Mouse (Mus musculus) left cerebral cortex, postnatal 14 days (tissue): ENCODE data around the gene Gm20661. TPM values are rescaled to one million over a fixed set of nuclear protein-coding genes. Genes with fewer than 3 reads are reported as not detected.

Experiments used
- DNase-seq, 2 experiments: peaks; one replicate each; pipeline ENCODE4 v3.0.0; 2021 to 2022; ENCODE audit warnings: low spot score in 2 of 2, mixed read lengths in 1 of 2
- intact Hi-C: fragments of 180-260 bp; cut with DNase I; formaldehyde crosslinking; loops from one replicate; pipeline ENCODE4 v1.15.1; 2025
- total RNA-seq, 2 experiments: library from RNA; stranded (reverse); gene quantifications; 2 replicates each; pipeline ENCODE4 v1.2.3; 2021

Gm20661 gene
- total RNA-seq, 2 experiments from 2014 or later, result 0.79 TPM; not detected in 1

DNA sequence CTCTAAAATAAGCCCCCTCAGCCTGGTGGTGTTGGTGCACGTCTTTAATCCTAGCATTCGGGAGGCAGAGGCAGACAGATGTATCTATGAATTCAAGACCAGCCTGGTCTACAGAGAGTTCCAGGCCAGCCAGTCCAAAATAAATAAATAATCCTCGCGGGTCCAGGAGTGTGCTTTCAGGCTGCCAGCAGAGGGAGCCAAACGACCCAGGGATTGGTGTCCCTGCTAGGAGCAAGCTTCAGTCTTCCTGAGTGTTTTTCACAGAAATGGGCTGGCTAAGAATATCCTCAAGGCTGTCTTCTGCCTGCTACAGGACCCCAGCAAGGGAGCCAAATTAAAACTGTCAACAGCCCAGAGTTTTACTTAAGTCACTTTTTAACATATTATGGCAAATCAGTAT lies 19.2 kb upstream of the Gm20661 start:
- intact Hi-C loops, result loop anchor here (2.0 to 5.0 kb wide), 2 partner anchors 59 to 84 kb away; partner anchors contain the start of gene Gmppb
- peak; percentile 75 to 88 for DNase-seq

DNA sequence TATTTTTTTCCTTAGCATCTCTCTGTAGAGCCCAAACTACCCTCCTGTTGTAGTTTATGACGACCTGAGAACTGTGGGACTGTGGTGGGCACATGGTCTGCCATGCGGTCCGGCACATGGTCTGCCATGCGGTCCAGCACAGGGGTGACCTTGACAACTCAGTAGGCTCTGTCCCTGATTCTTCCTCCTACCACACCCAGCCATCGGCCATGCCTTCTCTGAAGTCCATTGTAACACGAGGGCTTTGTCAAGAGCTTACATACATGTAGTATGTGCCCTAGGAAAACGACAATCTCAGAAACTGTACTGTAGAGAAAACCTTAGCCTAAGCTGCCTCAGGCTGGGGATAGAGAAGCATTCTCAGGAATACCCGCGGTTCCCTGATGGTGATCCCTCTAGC lies 18.2 kb upstream of the Gm20661 start:
- intact Hi-C loops, result loop anchor here (5.0 kb wide), 1 partner anchor 83 kb away; the partner anchor contains the start of gene Gmppb
- no peak for DNase-seq

DNA sequence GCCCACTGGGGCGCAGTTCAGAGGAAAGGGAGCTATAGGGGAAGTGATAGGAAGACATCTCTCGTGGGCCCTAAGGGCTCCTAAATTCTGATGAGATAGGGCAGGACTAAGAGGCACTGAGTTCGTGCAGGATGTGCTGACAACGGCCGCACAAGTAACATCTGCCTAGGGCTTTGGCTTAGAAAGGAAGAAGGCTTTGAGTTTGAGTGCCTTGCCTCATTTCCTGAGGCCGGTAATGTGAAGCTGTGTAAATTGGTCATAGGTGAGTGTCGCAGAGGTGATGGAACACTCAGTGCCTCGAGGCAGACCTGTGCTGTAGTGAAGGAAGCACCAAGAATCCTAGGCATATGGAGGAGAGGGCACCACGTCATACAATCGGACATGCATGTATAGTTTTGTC lies 16.2 kb upstream of the Gm20661 start:
- intact Hi-C loops, result no loop called here
- no peak for DNase-seq

DNA sequence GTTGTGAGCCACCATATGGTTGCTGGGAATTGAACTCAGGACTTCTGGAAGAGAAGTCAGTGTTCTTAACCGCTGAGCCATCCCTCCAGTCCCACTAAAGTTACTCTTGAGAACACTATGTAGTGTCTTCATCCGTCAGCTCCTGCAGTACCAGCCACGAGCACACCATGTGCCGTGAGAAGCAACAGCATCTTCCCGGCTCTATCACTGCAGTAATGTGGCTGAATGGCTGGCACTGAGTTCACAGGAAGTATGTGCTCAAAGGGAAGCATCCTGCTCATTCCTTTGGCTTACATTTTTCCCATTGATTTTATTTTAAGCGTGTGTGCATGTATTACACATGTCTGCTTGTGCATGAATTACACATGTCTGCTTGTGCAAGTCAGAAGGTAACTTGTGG lies 15.4 kb upstream of the Gm20661 start:
- intact Hi-C loops, result no loop called here
- DNase-seq, result no peak

DNA sequence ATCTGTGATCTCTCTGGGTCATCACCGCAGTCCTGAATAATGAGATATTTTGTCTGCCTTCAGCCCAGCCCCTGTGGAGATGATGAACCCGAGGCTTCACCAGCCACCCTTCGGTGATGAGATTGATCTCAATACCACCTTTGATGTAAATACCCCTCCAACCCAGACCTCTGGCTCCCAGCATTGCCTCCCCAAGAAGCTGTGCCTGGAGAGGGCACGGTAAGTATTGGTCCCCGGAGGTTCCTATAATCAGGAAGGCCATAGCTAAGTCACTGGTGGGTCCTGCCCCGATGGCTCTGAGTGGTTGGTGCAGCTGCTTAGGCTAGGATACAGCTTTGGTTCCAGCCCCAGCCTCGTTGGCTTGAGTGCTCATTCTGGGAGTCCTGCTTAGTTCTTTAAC lies 14.3 kb upstream of the Gm20661 start:
- intact Hi-C loops, result no loop called here
- no peak for DNase-seq

DNA sequence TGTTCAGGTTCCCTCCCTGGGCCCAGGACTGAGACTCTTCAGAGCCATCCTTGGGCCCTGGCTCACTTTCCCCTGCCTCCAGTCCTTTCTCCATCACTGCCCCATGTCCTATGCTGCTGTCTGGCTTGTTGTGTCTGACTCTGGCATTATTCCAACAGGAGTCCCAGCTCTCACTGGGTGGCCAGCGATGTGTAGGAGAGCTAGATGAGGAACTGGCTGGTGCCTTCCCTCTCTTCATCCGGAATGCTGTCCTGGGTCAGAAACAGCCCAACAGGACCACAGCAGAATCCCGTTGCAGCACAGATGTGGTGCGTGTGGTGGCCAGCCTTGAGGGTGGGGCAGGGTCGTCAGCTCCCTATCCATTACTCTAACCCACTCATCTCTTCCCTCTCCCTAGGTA lies 12.5 kb upstream of the Gm20661 start:
- DNase-seq, result no peak
- intact Hi-C loops, result no loop called here

DNA sequence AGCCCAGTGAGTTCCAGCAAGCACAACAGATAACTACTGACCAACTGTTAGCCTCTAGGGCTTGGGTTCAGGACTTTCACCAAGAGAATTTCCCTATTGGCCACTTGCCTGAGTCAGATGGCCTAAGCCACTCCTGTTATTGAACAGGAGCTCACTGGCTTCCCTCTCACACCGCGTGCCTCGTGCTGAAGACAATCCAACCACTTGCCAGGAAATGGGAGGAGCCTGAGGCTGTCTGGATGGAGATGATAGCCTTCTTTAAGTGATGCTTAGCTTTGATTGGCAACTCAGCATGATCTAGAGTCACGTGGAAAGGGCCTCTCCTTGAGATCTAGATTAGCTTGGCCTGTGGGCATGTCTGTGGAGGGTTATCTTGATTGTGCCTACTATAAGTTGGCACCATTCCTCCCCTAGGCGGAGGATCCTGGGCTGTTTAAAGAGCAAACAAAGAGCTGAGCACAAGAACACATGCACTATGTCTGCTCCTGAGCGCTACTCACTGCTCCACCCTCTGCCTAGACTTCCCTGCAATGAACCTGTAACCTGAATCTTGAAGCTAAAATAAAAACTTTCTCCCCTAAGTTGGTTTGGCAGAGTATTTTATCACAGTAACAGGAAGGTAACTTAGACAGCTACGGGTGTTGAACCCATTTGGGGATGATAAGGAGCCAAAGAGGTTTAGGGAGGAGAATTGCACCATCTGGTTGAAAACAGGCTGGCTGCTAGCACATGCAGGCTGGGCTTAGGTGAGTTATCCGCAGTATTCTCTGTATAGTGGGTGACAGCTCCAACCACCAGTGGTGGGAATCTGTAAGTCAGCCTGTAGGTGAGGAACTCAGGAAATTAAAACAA lies 10.9 kb upstream of the Gm20661 start:
- no peak for DNase-seq
- intact Hi-C loops, result no loop called here

DNA sequence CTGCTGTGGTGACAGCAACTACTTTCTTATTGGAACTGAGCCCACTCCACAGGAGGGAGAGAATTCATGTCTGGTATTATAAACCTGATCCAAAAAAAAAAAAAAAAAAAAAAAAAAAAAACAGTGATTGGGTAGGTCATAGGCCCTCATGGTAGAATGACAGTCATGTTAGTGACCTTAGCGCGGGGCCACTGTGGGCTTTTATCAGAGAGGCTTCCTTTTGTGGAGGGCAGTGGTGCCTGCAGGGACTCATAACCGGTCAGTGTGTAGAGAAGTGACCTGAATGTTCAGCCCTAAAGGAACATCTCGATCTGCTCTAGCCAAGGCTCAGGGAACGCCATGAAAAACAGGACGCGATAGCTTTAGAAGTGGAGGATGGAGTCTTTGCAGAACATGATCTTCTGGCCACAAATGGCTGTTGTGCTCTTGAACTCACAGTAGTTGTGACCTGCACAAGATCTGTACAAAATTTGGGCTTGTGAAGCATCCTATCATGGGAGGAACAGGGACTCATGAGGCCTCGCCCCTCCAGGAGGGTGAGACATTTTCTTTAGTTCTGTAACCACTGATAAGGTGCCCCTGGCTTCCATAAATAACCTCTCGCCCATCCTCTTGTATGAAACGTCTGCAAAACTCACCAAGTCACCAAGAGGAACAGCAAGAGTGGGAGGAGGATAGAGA lies 8.2 kb upstream of the Gm20661 start:
- intact Hi-C loops, result no loop called here
- DNase-seq, result no peak

DNA sequence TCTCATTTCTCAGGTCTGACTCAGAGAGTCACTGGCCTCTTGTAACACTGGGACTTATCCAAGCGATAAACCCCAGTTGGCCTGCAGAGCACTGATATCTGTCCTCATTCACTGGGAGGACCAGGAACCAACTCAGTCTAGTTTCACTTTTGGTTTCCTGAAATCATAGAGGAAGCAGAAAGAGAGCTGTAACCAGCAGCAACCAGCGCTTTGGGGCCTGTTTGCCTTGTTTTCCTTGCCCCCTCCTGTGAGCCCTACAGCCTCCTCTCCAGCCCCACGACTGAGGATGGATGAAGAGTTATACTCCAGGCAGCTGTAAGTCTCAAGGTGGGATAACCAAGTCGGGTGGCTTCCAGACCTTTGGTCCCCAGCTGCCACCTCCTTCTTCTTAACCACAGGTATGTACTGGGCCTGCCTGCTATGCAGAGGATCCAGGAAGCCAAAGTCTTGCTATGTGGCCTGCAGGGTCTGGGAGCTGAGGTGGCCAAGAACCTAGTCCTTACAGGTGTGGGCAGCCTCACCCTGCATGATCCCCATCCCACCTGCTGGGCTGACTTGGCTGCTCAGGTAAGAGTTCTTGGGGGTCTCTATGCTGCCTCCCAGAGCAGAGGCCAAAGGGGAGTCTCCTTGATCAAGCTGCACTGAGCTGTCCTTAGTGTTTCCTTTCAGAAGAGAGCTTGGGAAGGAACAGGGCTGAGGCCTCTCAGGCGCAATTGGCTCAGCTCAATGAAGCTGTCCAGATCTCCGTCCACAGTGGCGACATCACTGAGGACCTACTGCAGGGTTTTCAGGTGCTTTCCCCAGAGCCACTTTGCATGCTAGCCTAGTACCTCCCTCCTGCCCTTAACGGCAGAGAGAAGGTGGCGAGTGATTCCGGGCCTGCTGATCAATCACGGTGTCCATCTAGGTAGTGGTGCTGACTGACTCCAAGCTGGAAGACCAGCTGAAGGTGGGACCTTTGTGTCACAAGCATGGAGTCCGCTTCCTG lies 7.2 kb upstream of the Gm20661 start, which contains the start of gene Uba7:
TSS of gene Uba7 (plus strand) at position 107 of the 988 bp plus-strand sequence.
- DNase-seq, result no peak
- intact Hi-C loops, result no loop called here

DNA sequence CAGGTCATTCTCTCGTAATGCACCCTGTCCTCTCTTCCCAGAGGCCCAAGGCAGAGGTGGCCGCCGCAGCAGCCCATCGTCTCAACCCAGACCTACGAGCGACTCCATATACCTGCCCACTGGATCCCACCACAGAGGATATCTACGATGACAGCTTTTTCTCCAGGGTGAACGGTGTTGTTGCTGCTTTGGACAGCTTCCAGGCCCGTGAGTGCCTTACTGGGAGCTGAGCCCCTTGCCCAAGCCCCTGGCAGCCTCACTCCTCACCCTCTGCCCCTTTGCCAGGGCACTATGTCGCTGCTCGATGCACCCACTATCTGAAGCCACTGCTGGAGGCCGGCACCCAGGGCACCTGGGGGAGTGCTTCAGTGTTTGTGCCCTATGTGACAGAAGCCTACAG lies 4.0 kb upstream of the Gm20661 start:
- DNase-seq, result no peak
- intact Hi-C loops, result no loop called here

DNA sequence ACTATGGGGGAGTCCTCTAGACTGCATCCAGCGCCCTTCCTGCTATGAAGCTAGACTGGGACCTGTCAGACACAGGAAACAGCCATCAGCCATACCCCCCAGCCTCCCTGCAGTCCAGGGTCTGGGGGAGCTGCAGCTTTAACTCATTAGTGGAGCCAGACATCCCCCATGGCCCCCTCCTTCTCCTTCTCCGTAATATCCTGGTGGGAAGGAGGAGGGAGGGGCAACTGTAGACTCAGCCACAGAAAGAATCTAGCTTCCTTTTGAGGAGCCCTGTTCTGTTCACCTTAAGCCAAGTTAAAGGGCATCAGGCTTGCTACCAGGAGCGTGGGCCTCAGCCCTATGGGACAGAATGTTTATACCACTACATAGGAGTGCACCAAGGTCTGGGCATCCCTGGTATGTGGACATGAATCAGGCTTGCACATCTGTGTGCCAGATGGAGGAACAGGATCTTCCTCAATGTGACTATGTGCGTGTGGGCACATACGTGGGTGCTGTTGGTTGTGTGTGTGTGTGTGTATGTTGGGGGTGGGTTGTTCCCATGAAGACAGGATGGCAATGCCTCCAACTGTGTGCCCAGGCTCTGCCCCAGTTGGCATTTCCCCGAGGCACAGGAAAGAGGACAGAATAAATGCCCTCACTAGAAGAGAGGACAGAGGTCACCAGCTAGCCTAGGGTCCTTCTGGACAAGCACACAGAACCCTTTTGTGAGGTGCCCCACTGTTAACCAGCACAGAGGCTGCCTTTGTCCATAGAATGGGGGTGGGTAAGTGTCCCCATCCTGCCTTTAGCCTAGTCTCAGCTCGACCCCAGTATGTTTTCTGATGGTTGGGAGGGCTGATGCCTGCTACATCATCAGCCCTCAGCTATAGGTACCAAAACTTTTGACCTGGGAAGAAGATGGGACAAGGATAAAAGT lies 913 bp upstream of the Gm20661 start:
- intact Hi-C loops, result no loop called here
- peak; percentile 44 to 64 for DNase-seq

DNA sequence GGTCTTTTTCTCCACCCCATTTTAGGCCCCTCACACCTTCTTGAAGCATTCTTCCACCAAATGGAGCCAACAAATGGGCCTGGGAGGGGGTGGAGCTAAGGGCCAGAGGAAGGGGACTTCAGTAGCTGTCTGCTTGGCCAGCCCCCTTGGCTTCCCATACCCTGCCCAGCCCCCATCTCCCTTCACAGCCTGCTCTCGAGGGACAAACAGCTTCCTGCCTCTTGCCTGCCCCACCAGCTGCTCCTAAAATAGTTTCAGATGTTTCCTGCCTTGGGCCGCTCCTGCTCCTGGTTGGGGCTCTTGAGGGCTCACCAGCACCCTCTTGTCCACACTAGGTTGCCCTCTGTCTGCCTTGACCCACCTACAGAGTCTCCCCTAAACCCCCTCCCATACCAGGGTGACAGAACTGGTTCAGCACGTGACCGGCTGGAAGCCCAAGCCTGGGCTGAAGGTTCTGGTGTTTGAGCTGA lies 598 bp downstream of the Gm20661 start:
- DNase-seq, result peak; percentile 53 to 75
- intact Hi-C loops, result no loop called here

DNA sequence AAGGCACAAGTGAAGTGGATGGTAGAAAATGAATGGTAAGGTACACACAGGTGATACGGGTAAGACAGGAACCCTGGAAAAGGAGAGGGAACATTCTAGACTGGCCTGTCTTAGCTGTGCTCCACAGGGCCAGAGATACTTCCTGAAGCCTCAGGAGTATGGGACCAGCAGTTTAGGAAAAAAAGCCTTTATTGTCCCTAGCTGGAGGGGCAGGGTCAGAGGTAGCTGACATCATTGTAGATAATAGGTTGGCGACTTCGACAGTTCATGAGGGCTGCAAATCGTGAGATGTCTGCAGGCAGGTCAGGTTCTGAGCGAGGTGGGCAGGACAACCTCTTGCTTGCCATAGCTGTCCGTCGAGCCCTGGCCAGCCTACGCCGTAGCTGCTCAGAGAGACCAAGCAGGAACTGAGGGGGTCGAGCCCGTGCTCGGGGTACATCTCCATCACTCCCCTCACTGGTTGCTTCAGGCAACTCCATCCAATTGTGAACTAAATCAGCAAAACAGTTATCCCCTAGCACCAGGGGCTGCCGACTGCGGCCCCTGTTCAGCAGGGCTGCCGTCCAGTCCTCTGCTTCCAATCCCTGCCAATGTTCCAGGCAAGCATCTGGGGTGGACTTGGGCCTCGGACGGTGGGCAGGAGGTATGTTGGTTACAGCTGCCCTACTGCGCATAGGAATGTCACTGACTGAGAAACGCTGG lies 1.3 kb downstream of the Gm20661 start:
- DNase-seq, result no peak
- intact Hi-C loops, result no loop called here

DNA sequence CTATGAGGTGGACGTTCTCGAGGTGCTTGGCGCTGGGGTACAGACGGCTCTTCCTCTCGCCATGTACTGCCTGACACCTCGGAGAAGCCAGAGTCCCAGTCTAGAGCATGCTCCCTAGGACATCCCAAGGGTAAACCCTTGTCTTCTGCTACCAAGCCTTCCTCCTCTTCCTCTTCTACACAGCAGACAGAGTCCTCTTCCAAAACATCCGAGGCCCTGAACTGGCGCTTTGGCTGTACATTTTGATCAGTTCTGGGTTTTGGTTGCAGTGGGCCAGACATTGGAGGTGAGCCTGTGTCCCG lies 1.8 kb downstream of the Gm20661 start:
- intact Hi-C loops, result no loop called here
- DNase-seq, result no peak

DNA sequence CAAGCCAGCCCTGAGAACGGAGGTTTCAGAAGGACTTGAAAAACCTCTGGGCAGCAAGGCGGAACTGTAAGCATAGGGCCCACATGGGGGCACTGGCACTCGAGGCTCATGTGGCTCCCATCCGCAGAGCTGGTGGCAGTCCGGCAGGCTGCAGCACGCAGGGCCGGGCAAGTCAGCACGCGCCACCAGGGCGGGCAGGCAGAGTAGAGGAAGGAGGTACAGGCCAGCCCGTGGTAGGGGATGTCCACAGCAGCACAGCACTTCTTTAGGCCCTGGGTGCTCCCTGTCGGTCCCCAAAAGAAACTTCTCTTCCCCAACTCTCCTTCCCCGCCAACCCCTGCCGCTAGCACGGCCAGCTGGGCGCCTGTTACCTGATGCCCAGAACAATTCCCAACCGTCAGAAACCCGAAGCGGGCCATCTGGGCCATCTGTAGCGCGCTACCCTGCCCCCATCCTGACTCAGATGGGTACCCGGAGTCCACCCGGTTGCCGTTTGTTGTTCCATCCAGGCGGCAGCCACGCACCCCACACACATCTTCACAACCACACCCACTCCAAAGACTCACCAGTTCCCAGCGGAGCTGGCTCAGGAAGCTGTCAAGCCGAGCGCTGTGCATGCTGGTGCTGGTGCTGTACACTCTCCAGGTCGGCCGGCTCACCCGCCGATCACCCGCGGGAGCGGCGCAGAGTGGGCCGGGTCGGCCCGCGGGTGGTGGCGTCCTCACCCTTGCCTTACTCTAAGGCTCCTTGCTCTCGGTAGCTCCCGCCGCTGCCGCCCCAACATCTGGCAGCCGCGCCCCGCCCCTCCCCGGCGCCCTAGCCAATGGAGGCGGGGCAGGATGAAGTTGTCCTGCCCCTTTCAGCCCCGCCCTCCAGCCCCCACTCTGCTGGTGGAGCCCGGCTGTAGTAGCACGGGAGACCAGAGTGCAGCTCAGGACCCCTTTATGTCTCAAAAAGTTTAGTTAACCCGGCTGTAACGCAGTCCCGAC lies 2.6 kb downstream of the Gm20661 start, which contains the start of gene Inka1:
TSS of gene Inka1 (minus strand) at position 749 of the 989 bp plus-strand sequence.
- intact Hi-C loops, result no loop called here
- peak; percentile 75 to 81 for DNase-seq

DNA sequence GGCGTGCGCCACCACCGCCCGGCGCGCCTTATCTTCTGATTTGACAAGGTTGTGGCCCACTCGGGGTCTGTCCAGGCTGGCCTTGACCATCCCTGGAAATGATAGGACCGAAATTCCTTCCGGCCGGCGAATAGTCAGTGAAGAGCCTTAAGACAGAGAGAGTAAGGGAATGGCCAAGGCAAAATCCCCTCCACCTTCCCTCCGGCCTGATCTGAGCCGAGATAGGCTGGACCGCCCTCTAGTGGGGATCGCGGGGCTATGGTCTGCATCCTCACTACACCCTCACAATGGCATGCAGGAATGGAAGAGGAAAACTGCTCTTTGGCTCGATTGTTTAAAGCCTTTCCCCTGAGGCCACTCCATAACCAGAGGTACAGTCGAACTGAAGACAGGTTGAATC lies 3.5 kb downstream of the Gm20661 start:
- intact Hi-C loops, result no loop called here
- peak; percentile 71 to 78 for DNase-seq

DNA sequence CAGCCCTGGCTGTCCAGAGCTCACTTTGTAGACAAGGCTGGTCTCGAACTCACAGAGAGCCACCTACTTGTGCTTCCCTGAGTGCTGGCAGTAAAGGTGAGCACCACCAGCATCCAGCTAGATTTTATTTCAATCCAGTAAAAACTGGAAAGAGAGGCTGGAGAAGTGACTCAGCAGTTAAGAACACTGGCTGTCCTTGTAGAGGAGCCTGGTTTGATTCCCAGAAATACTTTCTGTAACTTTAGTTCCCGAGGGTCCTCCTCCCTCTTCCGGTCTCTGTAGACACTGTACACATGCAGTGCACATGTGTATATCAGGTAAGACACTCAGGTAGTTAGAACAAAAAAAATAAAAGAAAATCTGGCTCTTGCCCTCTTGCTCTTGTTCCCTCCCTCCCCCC lies 5.1 kb downstream of the Gm20661 start:
- no peak for DNase-seq
- intact Hi-C loops, result no loop called here
